Mouse (Mus musculus) cerebellum, postnatal 36 days (tissue): ENCODE results near the gene Notch3.
"Not testable (repeated sequence)": the region's sequence is repeated elsewhere in the genome, so short reads cannot be mapped to it uniquely, and the experiment has no call there.

Experiments
- DNase-seq, 2 experiments: peaks; one replicate each; pipeline ENCODE4 v3.0.0; 2021 to 2022; ENCODE audit warnings: mixed read lengths in 2 of 2

Notch3 gene

GRCm38 (mm10) chr17:32166687-32167086 is at the start of gene Notch3:
TSS of gene Notch3 (minus strand) at chr17:32166852.
- no peak for DNase-seq

GRCm38 (mm10) chr17:32215587-32215986 is 48.9 kb upstream of the Notch3 start:
- not testable (repeated sequence) for DNase-seq

DNA sequence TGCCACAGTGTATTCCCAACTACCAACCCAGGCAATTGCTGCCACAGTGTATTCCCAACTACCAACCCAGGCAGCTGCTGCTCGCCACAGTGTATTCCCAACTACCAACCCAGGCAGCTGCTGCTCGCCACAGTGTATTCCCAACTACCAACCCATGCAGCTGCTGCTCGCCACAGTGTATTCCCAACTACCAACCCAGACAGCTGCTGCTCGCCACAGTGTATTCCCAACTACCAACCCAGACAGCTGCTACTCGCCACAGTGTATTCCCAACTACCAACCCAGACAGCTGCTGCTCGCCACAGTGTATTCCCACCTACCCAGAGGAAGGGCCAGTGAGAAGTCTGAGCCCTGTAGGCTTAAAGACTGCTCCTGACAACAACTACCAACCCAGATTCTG is 44.9 kb upstream of the Notch3 start:
- not testable (repeated sequence) for DNase-seq

DNA sequence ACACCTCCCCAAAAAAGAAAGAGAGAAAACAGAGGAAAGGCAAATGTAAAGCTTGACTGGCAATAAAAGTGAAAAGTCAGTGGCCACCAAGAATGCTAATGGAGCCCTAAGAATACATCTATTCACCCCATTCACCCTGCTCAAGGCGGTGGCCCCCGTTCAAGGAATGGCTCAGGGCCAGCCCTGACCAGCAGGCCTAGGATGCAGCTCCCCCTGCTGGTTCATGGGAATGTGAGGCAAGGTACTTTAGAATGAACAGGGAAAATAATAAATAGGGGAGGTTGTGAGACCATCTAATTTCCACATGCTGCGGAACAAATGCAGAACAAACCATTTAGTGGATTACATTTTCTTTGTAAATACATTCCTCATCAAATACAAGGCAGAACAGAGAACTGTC is 43.1 kb upstream of the Notch3 start:
- DNase-seq, result peak; percentile 64 to 69

- no peak for DNase-seq
Observed at GRCm38 (mm10) chr17:32209144-32209543, 42.5 kb upstream of the Notch3 start.

DNA sequence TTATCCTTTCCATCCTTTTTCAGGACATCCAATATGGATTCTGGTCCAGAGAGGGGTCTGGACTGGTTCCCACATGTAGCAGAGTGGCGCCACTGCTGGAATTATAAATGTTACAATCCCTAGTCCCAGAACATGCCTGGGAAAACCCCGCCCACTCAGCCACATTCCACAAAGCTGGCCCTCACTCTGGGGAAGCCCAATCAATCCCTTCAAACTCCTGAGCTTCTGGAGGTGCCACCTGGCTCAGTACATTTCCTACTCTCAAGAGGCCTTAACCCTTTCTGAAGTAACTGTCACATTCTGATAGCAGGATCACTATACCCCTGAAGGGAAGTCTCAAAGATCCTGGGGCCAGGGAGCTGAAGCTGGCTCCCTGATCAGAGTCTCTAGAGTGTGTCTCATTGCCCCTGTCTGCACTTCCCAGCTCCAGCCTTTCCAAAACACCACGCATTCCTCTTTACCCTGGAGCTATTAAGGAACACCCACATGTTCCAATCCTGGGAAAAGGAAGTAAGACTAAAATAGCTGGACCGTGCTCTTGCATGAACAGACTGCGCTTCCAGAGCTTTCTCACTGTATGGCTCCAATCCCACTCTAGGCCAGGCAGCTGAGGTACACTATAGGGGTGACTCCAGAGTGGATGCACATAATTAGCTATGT is 41.1 kb upstream of the Notch3 start:
- DNase-seq, result no peak

- no peak for DNase-seq
Observed at GRCm38 (mm10) chr17:32205345-32205744, 38.7 kb upstream of the Notch3 start.

- DNase-seq, result no peak
Observed at GRCm38 (mm10) chr17:32202972-32203371, 36.3 kb upstream of the Notch3 start.

DNA sequence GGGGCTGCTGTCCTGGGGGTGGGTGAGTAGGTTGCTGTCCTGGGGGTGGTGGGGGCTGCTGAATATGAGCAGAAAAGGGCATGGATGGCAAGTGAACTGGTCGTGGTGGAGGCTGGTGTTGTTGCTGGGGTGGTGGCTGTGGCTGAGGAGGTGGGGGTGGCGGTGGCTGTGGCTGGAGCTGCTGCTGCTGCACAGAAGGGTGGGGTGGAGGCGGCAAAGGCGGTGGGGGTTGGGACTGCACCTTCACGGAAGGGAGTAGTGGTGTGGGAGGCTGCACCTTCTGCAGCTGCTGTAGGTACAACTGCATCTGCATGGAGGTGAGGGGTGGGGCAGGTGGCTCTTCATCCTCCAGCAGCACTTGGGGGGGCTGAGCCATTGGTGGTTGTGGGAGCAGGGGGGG is 34.4 kb upstream of the Notch3 start:
- DNase-seq, result no peak

GRCm38 (mm10) chr17:32199796-32200195 is 33.1 kb upstream of the Notch3 start:
- DNase-seq, result no peak

GRCm38 (mm10) chr17:32197156-32197555 is 30.5 kb upstream of the Notch3 start:
- DNase-seq, result peak in 1 of 2 experiments; percentile 19

GRCm38 (mm10) chr17:32195725-32196124 is 29.1 kb upstream of the Notch3 start:
- no peak for DNase-seq

DNA sequence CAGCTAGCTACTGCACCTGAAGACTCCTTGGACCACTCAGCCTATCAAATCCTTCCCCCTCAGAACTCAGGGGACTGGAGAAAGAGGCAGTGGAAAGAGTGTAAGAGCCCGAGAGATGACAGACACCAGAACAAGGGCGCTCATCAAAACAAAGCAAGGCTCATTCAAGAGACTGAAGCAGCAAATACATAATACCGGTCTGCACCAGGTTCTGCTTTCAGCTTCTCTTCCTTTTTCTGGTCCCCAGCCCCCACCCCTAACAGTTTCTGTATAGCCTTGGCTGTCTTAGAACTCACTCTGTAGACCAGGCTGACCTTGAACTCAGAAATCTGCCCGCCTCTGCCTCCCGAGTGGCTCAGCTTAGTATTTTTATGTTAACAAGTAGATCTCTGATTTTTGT is 26.4 kb upstream of the Notch3 start:
- no peak for DNase-seq

GRCm38 (mm10) chr17:32189850-32190249 is 23.2 kb upstream of the Notch3 start:
- no peak for DNase-seq

DNA sequence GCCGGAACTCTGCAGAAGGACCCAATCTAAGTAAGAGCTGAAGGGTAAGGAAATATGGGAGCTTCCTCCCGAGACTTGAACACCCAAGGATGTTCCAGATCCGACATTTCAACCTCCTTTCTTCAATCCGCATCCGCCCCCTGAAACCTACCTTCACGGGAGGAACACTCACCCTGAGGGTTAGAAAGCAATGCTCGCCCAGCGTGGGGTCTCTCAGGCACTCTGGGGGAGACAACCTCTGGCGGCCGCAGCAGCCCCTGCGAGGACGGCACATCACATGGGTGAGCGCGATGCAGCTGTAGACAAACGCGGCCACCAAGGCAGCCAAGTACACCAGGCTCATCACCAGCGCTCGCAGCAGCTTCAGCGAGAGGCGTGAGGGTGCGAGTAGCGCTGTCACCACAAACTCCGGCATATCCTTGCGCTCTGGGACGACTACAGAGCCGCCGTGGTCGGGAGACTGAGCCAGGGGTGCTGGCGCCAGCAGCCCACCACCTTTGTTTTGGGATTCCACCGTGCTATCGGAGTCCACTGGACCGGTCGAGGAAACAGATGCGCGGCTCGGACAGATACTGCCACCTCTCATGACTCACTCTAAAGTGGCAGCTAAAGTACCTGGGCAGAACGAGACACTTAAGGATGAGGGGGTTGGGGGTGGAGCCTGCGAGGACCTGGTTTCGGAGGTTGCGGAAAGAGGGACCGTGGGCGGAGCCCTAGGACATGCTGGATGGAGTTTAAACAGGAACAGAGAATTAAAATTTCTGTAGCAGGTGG is 22.4 kb upstream of the Notch3 start, which contains the start of gene Ephx3:
Ephx3 (minus strand) TSS at position 687 of the 774 bp plus-strand sequence.
- DNase-seq, result no peak

DNA sequence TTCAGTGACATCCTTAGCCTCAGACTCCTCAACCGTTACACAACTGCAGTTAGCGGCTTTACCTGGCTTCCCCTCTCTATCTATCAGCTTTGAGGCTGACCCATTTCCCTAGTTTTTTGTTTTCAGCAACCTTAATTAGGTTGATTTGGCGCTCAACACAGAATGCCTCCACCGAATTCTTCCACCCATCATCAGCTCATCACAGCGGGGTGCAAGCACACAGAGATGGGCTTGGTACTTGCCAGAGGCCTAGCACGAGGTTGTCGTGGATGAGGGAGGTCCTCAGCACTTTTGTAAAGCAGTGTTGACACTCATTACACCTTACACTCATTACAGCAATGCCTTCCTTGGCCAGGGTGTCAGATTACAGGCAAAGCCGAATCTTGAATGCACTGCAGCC is 16.4 kb upstream of the Notch3 start:
- DNase-seq, result no peak

GRCm38 (mm10) chr17:32179621-32180491 is 13.2 kb upstream of the Notch3 start:
- DNase-seq, result no peak

- DNase-seq, result no peak
Observed at GRCm38 (mm10) chr17:32176919-32177318, 10.3 kb upstream of the Notch3 start.

GRCm38 (mm10) chr17:32173166-32173565 is 6.5 kb upstream of the Notch3 start:
- no peak for DNase-seq

- DNase-seq, result no peak
Observed at GRCm38 (mm10) chr17:32172485-32172884, 5.8 kb upstream of the Notch3 start.

- DNase-seq, result no peak
Observed at GRCm38 (mm10) chr17:32169518-32170225, 3.0 kb upstream of the Notch3 start.

GRCm38 (mm10) chr17:32165803-32166595 is 653 bp downstream of the Notch3 start:
- DNase-seq, result no peak
